Mouse (Mus musculus) myocyte (in vitro differentiated cells): ENCODE results near the gene Cacna2d3. TPM values are rescaled to one million over a fixed set of nuclear protein-coding genes. Genes with fewer than 3 reads are reported as not detected.

Experiments used
- H3K27me3 ChIP-seq: one replicate; pipeline ENCODE4 v1.6.1; 2011; ENCODE audit not compliant: control insufficient read depth, insufficient read depth, insufficient read length
- H3K36me3 ChIP-seq: one replicate; pipeline ENCODE4 v1.6.1; 2011; ENCODE audit not compliant: control insufficient read depth, insufficient read depth
- H3K4me2 ChIP-seq: one replicate; pipeline ENCODE4 v1.6.1; 2011; ENCODE audit warnings: low read depth, control low read depth
- H3K4me3 ChIP-seq: one replicate; pipeline ENCODE4 v1.5.1; 2011; ENCODE audit warnings: mild to moderate bottlenecking, control low read depth, moderate library complexity
- H3K79me2 ChIP-seq: one replicate; pipeline ENCODE4 v1.6.1; 2011; ENCODE audit not compliant: control insufficient read depth, insufficient read depth
- H3ac ChIP-seq: one replicate; pipeline ENCODE4 v1.6.1; 2011; ENCODE audit not compliant: control insufficient read depth, insufficient read length
- CEBPB ChIP-seq: IDR thresholded peaks from 2 replicates; pipeline ENCODE4 v1.6.1; 2011; ENCODE audit warnings: mild to moderate bottlenecking, moderate library complexity; ENCODE audit not compliant: poor library complexity, insufficient read depth, severe bottlenecking
- E2F4 ChIP-seq: IDR thresholded peaks from one replicate; pipeline ENCODE4 v1.6.1; 2011; ENCODE audit warnings: mild to moderate bottlenecking, control low read depth, moderate library complexity; ENCODE audit not compliant: insufficient read depth
- MAX ChIP-seq: IDR thresholded peaks from one replicate; pipeline ENCODE4 v1.6.1; 2011; ENCODE audit warnings: low read depth, mild to moderate bottlenecking, control low read depth
- MYOD1 ChIP-seq, 3 experiments: IDR thresholded peaks; one replicate each; pipeline ENCODE4 v1.6.1; 2011; ENCODE audit warnings: control low read depth in 2 of 3, low read depth in 2 of 3, mild to moderate bottlenecking in 2 of 3, moderate library complexity in 1 of 3; ENCODE audit not compliant: insufficient read length in 2 of 3, control insufficient read depth in 1 of 3
- MYOG ChIP-seq, 3 experiments: IDR thresholded peaks; one replicate each; pipeline ENCODE4 v1.6.1; 2011; ENCODE audit warnings: control low read depth in 2 of 3, low read depth in 2 of 3, mild to moderate bottlenecking in 2 of 3; ENCODE audit not compliant: insufficient read length in 2 of 3, control insufficient read depth in 1 of 3, insufficient read depth in 1 of 3
- POLR2A ChIP-seq: IDR thresholded peaks from one replicate; pipeline ENCODE4 v1.6.1; 2011; ENCODE audit warnings: low read depth, mild to moderate bottlenecking, control low read depth, moderate library complexity; ENCODE audit not compliant: insufficient read length
- POLR2AphosphoS2 ChIP-seq: IDR thresholded peaks from one replicate; pipeline ENCODE4 v1.6.1; 2011; ENCODE audit warnings: low read depth, control low read depth; ENCODE audit not compliant: insufficient read length
- REST ChIP-seq: IDR thresholded peaks from one replicate; pipeline ENCODE4 v1.6.1; 2011; ENCODE audit warnings: mild to moderate bottlenecking, control low read depth, moderate library complexity; ENCODE audit not compliant: insufficient read depth, insufficient read length
- SRF ChIP-seq: IDR thresholded peaks from one replicate; pipeline ENCODE4 v1.6.1; 2011; ENCODE audit warnings: low read depth; ENCODE audit not compliant: control insufficient read depth, insufficient read length
- TCF12 ChIP-seq: IDR thresholded peaks from one replicate; pipeline ENCODE4 v1.6.1; 2011; ENCODE audit warnings: mild to moderate bottlenecking, control low read depth; ENCODE audit not compliant: poor library complexity, insufficient read depth, severe bottlenecking
- TCF3 ChIP-seq: IDR thresholded peaks from one replicate; pipeline ENCODE4 v1.6.1; 2011; ENCODE audit warnings: low read depth, control low read depth; ENCODE audit not compliant: insufficient read length
- USF1 ChIP-seq: IDR thresholded peaks from one replicate; pipeline ENCODE4 v1.6.1; 2011; ENCODE audit warnings: low read depth, mild to moderate bottlenecking, control low read depth, moderate library complexity
- polyA plus RNA-seq: library from polyadenylated mRNA; unstranded; fragments of >200 nt; fragmentation: generic; extraction: Trizol; gene quantifications from one replicate; pipeline ENCODE4 v1.2.1, GENCODE M21; 2012; ENCODE audit warnings: missing spikeins

Gene Cacna2d3
- polyA plus RNA-seq, 1 experiment: 0.10 TPM

GRCm38 (mm10) chr14:29228471-29228870, 493.2 kb downstream of the Cacna2d3 start:
- Histone ChIP-seq H3K4me2 (no peak overlapping the region), H3K79me2 (no peaks in the 10 kb centered on the region), H3K27me3 (no peaks in the 10 kb centered on the region), H3K4me3 (no peak overlapping the region), H3K36me3 (no peaks in the 10 kb centered on the region), H3ac (no peak overlapping the region)
- no peak for TF ChIP-seq TCF12
- no peak for TF ChIP-seq REST
- no peak for TF ChIP-seq SRF
- no peak for TF ChIP-seq MAX
- no peak for TF ChIP-seq USF1
- TF ChIP-seq POLR2A: no peak
- no peak for TF ChIP-seq CEBPB
- no peak for TF ChIP-seq MYOG (IDR thresholded peaks at IDR 0.05; ENCODE audit: control insufficient read depth in 1 of 3, insufficient read depth in 1 of 3, insufficient read length in 2 of 3, low read depth in 2 of 3)
- no peak for TF ChIP-seq E2F4
- TF ChIP-seq MYOD1 (IDR thresholded peaks at IDR 0.05; ENCODE audit: control insufficient read depth in 1 of 3, insufficient read length in 2 of 3, low read depth in 2 of 3): no peak
- TF ChIP-seq POLR2AphosphoS2: no peak
- TF ChIP-seq TCF3: no peak

DNA sequence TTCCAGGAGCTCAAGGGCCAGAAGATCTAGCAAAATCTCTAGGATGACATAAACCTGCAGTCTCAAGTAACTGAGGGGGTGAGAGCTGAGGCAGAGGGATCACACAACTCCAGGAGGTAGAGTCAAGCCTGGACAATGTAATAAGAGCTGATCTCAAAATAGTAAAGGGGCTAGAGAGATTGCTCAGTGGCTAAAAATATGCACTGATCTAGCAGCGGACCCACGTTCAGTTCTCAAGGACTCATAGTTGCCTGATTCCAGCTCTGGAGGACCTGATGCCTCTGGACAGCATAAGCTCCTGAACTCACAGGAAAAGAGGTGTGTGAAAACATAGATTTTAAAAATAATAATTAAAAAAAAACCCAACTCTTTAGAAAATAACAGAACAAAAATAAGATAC, 493.7 kb downstream of the Cacna2d3 start:
- Histone ChIP-seq H3ac (no peak overlapping the region), H3K4me2 (no peak overlapping the region), H3K79me2 (no peaks in the 10 kb centered on the region), H3K27me3 (no peaks in the 10 kb centered on the region), H3K36me3 (no peaks in the 10 kb centered on the region), H3K4me3 (no peak overlapping the region)
- no peak for TF ChIP-seq POLR2AphosphoS2
- TF ChIP-seq MAX: no peak
- no peak for TF ChIP-seq E2F4
- TF ChIP-seq TCF3: no peak
- TF ChIP-seq POLR2A: no peak
- no peak for TF ChIP-seq REST
- TF ChIP-seq SRF: no peak
- no peak for TF ChIP-seq MYOG (IDR thresholded peaks at IDR 0.05; ENCODE audit: control insufficient read depth in 1 of 3, insufficient read depth in 1 of 3, insufficient read length in 2 of 3, low read depth in 2 of 3)
- no peak for TF ChIP-seq TCF12
- no peak for TF ChIP-seq CEBPB
- no peak for TF ChIP-seq USF1
- TF ChIP-seq MYOD1 (IDR thresholded peaks at IDR 0.05; ENCODE audit: control insufficient read depth in 1 of 3, insufficient read length in 2 of 3, low read depth in 2 of 3): no peak

DNA sequence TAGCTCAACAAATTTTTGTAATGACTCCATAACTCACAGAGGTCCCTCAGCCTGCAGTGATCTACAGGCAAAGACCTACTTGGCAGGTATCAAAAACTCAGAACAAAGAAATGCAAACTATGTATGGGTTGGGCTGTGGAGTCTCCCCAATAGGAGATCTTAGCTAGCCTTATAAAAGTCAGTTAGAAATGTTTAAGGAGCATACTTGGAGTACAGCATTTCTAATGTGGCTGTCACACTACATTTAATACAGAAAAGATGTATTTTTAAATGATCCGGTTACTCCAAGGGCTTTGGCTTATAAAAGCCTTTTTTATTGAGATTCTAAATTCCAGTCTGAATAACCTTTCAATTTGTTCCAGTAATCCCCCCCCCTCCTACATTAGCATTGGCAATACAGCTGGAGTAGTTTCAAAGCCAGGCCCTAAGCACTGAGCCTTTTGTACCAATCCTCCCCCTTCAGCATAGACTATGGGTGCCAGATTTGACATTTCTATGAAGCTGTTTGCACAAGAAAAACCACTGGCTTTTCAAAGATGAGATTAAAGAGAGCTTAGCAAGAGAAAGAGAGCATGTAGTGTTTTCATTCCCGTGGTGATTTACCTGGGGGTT, 495.8 kb downstream of the Cacna2d3 start:
- no peaks in the 10 kb centered on the region for H3K27me3 ChIP-seq
- no peak overlapping the region for H3K4me3 ChIP-seq
- no peaks in the 10 kb centered on the region for H3K36me3 ChIP-seq
- no peak for TF ChIP-seq REST
- TF ChIP-seq TCF12: no peak
- TF ChIP-seq E2F4: no peak
- TF ChIP-seq TCF3: no peak
- TF ChIP-seq USF1: no peak
- TF ChIP-seq CEBPB: no peak
- no peak for TF ChIP-seq MYOD1 (IDR thresholded peaks at IDR 0.05; ENCODE audit: control insufficient read depth in 1 of 3, insufficient read length in 2 of 3, low read depth in 2 of 3)
- no peaks in the 10 kb centered on the region for H3K79me2 ChIP-seq
- no peak overlapping the region for H3K4me2 ChIP-seq
- H3ac ChIP-seq: no peak overlapping the region

GRCm38 (mm10) chr14:29223012-29223411, 498.7 kb downstream of the Cacna2d3 start:
- Histone ChIP-seq H3ac (no peak overlapping the region), H3K4me3 (no peak overlapping the region), H3K4me2 (no peak overlapping the region), H3K79me2 (no peaks in the 10 kb centered on the region), H3K36me3 (no peaks in the 10 kb centered on the region), H3K27me3 (no peaks in the 10 kb centered on the region)
- TF ChIP-seq E2F4 (no peak), POLR2AphosphoS2 (no peak), POLR2A (no peak), CEBPB (no peak), SRF (no peak), MYOG (IDR thresholded peaks at IDR 0.05; ENCODE audit: control insufficient read depth in 1 of 3, insufficient read depth in 1 of 3, insufficient read length in 2 of 3, low read depth in 2 of 3) (no peak), REST (no peak), TCF3 (no peak)

GRCm38 (mm10) chr14:29222191-29222882, 499.3 kb downstream of the Cacna2d3 start:
- Histone ChIP-seq H3K79me2 (no peaks in the 10 kb centered on the region), H3K4me2 (no peak overlapping the region), H3K27me3 (no peaks in the 10 kb centered on the region), H3K36me3 (no peaks in the 10 kb centered on the region), H3K4me3 (no peak overlapping the region), H3ac (no peak overlapping the region)
- no peak for TF ChIP-seq TCF3
- TF ChIP-seq MAX: no peak
- TF ChIP-seq POLR2AphosphoS2: no peak
